Mouse (Mus musculus) thymus, postnatal 14 days (tissue): ENCODE measurements around the gene Gng5.

ENCODE experiments used
- DNase-seq: peaks from one replicate; pipeline ENCODE4 v3.0.0; 2021

Gng5 gene

GRCm38 (mm10) chr3:146499431-146500002 is at the start of gene Gng5, which contains the start of gene Spata1:
TSS of gene Gng5 (plus strand) at chr3:146499807.
TSS of gene Spata1 (minus strand) at chr3:146499753.
- peak; percentile 95 for DNase-seq

- DNase-seq: peak; percentile 95
Measured at GRCm38 (mm10) chr3:146450371-146450841, 49.2 kb upstream of the Gng5 start.

GRCm38 (mm10) chr3:146451375-146451774 is 48.2 kb upstream of the Gng5 start:
- DNase-seq: no peak

GRCm38 (mm10) chr3:146462939-146463338 is 36.7 kb upstream of the Gng5 start:
- peak; percentile 14 for DNase-seq

GRCm38 (mm10) chr3:146469226-146469625 is 30.4 kb upstream of the Gng5 start:
- DNase-seq: no peak

GRCm38 (mm10) chr3:146472657-146473056 is 26.9 kb upstream of the Gng5 start:
- no peak for DNase-seq

GRCm38 (mm10) chr3:146473741-146474140 is 25.9 kb upstream of the Gng5 start:
- DNase-seq: no peak

- DNase-seq: no peak
Measured at GRCm38 (mm10) chr3:146474428-146474827, 25.2 kb upstream of the Gng5 start.

GRCm38 (mm10) chr3:146482044-146482443 is 17.6 kb upstream of the Gng5 start:
- DNase-seq: no peak

GRCm38 (mm10) chr3:146486464-146486863 is 13.1 kb upstream of the Gng5 start:
- DNase-seq: peak; percentile 29

GRCm38 (mm10) chr3:146494941-146495340 is 4.7 kb upstream of the Gng5 start:
- DNase-seq: no peak

- no peak for DNase-seq
Measured at GRCm38 (mm10) chr3:146498989-146499388, 618 bp upstream of the Gng5 start.

GRCm38 (mm10) chr3:146500003-146500809 is 599 bp downstream of the Gng5 start:
- peak; percentile 81 for DNase-seq

GRCm38 (mm10) chr3:146500810-146501201 is 1.2 kb downstream of the Gng5 start:
- peak; percentile 20 for DNase-seq

GRCm38 (mm10) chr3:146501601-146502123 is 2.1 kb downstream of the Gng5 start:
- no peak for DNase-seq

- no peak for DNase-seq
Measured at GRCm38 (mm10) chr3:146506711-146507110, 7.1 kb downstream of the Gng5 start.

- no peak for DNase-seq
Measured at GRCm38 (mm10) chr3:146520226-146520797, 20.7 kb downstream of the Gng5 start.

- DNase-seq: peak; percentile 91
Measured at GRCm38 (mm10) chr3:146520798-146521651, 21.4 kb downstream of the Gng5 start, which contains the start of gene Rpf1. TSS of gene Rpf1 (minus strand) at chr3:146521429.

- DNase-seq: peak; percentile 16
Measured at GRCm38 (mm10) chr3:146521652-146522020, 22.0 kb downstream of the Gng5 start.

- DNase-seq: no peak
Measured at GRCm38 (mm10) chr3:146528335-146528734, 28.7 kb downstream of the Gng5 start.

- no peak for DNase-seq
Measured at GRCm38 (mm10) chr3:146534986-146535385, 35.4 kb downstream of the Gng5 start.

GRCm38 (mm10) chr3:146540521-146541273 is 41.1 kb downstream of the Gng5 start:
- no peak for DNase-seq
